Mouse (Mus musculus) ovary, adult 10 weeks (tissue): ENCODE data around the gene Hrg. TPM values are rescaled to one million over a fixed set of nuclear protein-coding genes. Genes with fewer than 3 reads are reported as not detected.

Source experiments
- polyA plus RNA-seq: library from polyadenylated mRNA; stranded (reverse); fragments of 350-450 nt; fragmentation: Illumina TruSeq; extraction: RNeasy Lipid Tissue Mini Kit (QIAGEN cat#74804); gene quantifications from one replicate; pipeline ENCODE4 v1.2.3, GENCODE M21; 2014

Hrg gene
- not detected for polyA plus RNA-seq

GRCm38 (mm10) chr16:22950840-22951395 is at the start of gene Hrg:
Gene Hrg (plus strand): TSS chr16:22951072.

GRCm38 (mm10) chr16:22918034-22918433 is 32.8 kb upstream of the Hrg start, which contains the start of gene Fetub:
Gene Fetub (plus strand): TSS chr16:22918334.

Other genes starting within 250 kb of the Hrg start
- gene Crygs, start 139.5 kb upstream of the Hrg start, polyA plus RNA-seq: not detected
- gene Tbccd1, start 93.4 kb upstream of the Hrg start, polyA plus RNA-seq: 15.4 TPM
- gene Dnajb11, start 93.2 kb upstream of the Hrg start, polyA plus RNA-seq: 62.3 TPM
- 1.5 TPM for gene Ahsg, start 59.8 kb upstream of the Hrg start, polyA plus RNA-seq
- 8.5 TPM for gene Fetub, start 32.7 kb upstream of the Hrg start, polyA plus RNA-seq
- gene Kng2, start 78.4 kb downstream of the Hrg start, polyA plus RNA-seq: 1.5 TPM
- not detected for gene Kng1, start 106.8 kb downstream of the Hrg start, polyA plus RNA-seq
- gene Eif4a2, start 156.4 kb downstream of the Hrg start, polyA plus RNA-seq: 1,842 TPM
- 48.9 TPM for gene Rfc4, start 176.7 kb downstream of the Hrg start, polyA plus RNA-seq
- gene Adipoq, start 195.5 kb downstream of the Hrg start, polyA plus RNA-seq: 50.8 TPM